Mouse (Mus musculus) CD8-positive naive resting alpha-beta T cell, adult 2 months (primary cell): ENCODE results near the gene Ppp1r13l.

Experiments used
- DNase-seq, 2 experiments: peaks; one replicate each; pipeline ENCODE4 v3.0.0; 2022; ENCODE audit warnings: low read depth in 2 of 2, low spot score in 2 of 2

Ppp1r13l gene

GRCm38 (mm10) chr7:19410766-19411344 lies 51.3 kb downstream of the Ppp1r13l start:
- no peak for DNase-seq

- DNase-seq, result no peak
Observed at GRCm38 (mm10) chr7:19411783-19412182, 52.2 kb downstream of the Ppp1r13l start.

GRCm38 (mm10) chr7:19413525-19413924 lies 54.0 kb downstream of the Ppp1r13l start:
- no peak for DNase-seq

- no peak for DNase-seq
Observed at GRCm38 (mm10) chr7:19416590-19416989, 57.0 kb downstream of the Ppp1r13l start.

- no peak for DNase-seq
Observed at GRCm38 (mm10) chr7:19420121-19420520, 60.6 kb downstream of the Ppp1r13l start.

GRCm38 (mm10) chr7:19420821-19421636 lies 61.5 kb downstream of the Ppp1r13l start:
- peak; percentile 40 to 61 for DNase-seq

- DNase-seq, result no peak
Observed at GRCm38 (mm10) chr7:19423083-19423482, 63.5 kb downstream of the Ppp1r13l start.

- DNase-seq, result no peak
Observed at GRCm38 (mm10) chr7:19424051-19424450, 64.5 kb downstream of the Ppp1r13l start.

- DNase-seq, result no peak
Observed at GRCm38 (mm10) chr7:19426349-19426748, 66.8 kb downstream of the Ppp1r13l start.

GRCm38 (mm10) chr7:19426888-19427287 lies 67.3 kb downstream of the Ppp1r13l start:
- no peak for DNase-seq
